Mouse (Mus musculus): ENCODE measurements around the gene Gpsm3.

DNA sequence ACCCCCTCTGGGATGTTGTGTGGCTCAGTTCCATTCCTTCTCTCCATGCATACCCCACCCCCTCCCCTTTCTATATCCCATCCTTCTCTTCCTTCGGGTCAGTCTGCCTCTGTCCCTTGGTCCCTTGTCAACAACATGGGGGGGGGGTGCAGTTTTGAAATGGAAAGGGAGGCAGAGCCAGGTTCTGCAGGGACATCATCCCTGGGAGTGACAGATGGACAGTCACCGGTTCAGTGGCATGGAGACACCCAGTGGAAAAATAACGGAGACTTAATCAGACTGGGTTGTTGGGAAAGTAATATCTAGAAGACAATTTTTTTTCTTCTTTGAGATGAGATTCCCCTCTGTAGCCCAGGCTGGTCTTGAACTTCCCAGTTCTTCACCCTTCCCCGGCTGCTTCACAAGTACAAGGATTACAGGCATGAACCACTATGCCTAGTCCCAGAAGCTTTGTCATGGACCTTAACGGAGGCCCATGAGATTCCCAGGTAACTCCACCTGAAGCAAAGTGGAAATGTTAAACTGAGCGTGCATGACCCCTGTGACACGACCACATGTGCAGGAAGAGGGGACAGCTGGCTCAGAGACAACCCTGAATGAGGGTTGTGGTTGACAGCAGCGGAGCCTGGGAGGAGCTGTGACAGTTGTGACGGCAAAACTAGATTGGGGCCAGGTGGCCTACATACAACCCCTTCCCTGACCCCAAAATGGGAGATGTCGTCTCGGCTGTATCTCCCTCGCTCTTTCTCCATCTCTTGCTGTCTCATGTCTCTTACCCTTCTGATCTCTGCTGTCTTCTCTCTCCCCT is 40.4 kb downstream of the Gpsm3 start:
- no peak for TF ChIP-seq EP300 (optimal IDR thresholded peaks at IDR 0.05)
- TF ChIP-seq CTCF (IDR thresholded peaks at IDR 0.05; ENCODE audit: low read depth), result no peak

All from stomach, postnatal 0 days (tissue).